Mouse (Mus musculus) stomach, embryonic 16.5 days (tissue): ENCODE measurements at regions not wholly inside any gene's neighbourhood (a gene's known extent, or its start where the extent isn't known, plus 50 kb on each side); places are given as distances from the start of the nearest gene placed in this dataset.

Experiments used
- ATAC-seq: fragments of 200-750 bp; cut with Nextera tagmentation; 2 replicates; pipeline ENCODE4 v1.8.0; 2017; ENCODE audit warnings: moderate number of reproducible peaks, moderate TSS enrichment; ENCODE audit not compliant: insufficient read depth, low FRiP score
- H3K27ac ChIP-seq: fragments of 300-500 bp; sonication (generic); 2 replicates; pipeline ENCODE4 v1.5.1; 2014; ENCODE audit warnings: low read length
- H3K27me3 ChIP-seq: fragments of 300-500 bp; sonication (generic); 2 replicates; pipeline ENCODE4 v1.6.1; 2014; ENCODE audit warnings: low read length, control low read depth, mixed read lengths; ENCODE audit not compliant: control insufficient read depth, insufficient read depth
- H3K36me3 ChIP-seq: fragments of 300-500 bp; sonication (generic); 2 replicates; pipeline ENCODE4 v1.6.1; 2014; ENCODE audit warnings: low read length; ENCODE audit not compliant: control insufficient read depth, insufficient read depth
- H3K4me1 ChIP-seq: fragments of 300-500 bp; sonication (generic); 2 replicates; pipeline ENCODE4 v1.6.1; 2014; ENCODE audit warnings: low read length, control low read depth, mixed read lengths; ENCODE audit not compliant: control insufficient read depth, insufficient read depth
- H3K4me2 ChIP-seq: fragments of 300-500 bp; sonication (generic); 2 replicates; pipeline ENCODE4 v1.6.1; 2014; ENCODE audit warnings: low read depth, low read length, mixed read lengths
- H3K4me3 ChIP-seq: fragments of 300-500 bp; sonication (generic); replicated peaks from 2 replicates; pipeline ENCODE4 v1.5.1; 2014; ENCODE audit warnings: mild to moderate bottlenecking, low read length
- H3K9ac ChIP-seq: fragments of 300-500 bp; sonication (generic); 2 replicates; pipeline ENCODE4 v1.6.1; 2014; ENCODE audit warnings: low read length
- H3K9me3 ChIP-seq: fragments of 300-500 bp; sonication (generic); replicated peaks from 2 replicates; pipeline ENCODE4 v1.6.1; 2016; ENCODE audit warnings: low read length, control low read depth; ENCODE audit not compliant: control insufficient read depth
- WGBS: fragments of 180-500 bp; shearing (Covaris S2); extraction: QIAGEN DNeasy Blood & Tissue Kit; methylation state at CpG from one replicate; pipeline ENCODE4 v1.1.7; 2014; 5-methylcytosine and 5-hydroxymethylcytosine counted together

- no peaks in the 10 kb centered on the region for H3K36me3 ChIP-seq
- no peaks in the 10 kb centered on the region for H3K4me1 ChIP-seq
- no peak overlapping the region for H3K9ac ChIP-seq
- no peak overlapping the region for H3K27ac ChIP-seq
- ATAC-seq = no peak
- no peak overlapping the region for H3K4me3 ChIP-seq
- H3K27me3 ChIP-seq = no peaks in the 10 kb centered on the region
- WGBS = 85% methylated on average over 12 of the region's 12 CpGs
- no peak overlapping the region for H3K4me2 ChIP-seq
- no peaks in the 10 kb centered on the region for H3K9me3 ChIP-seq
These were observed 205.7 kb downstream of the Rnf152 start for GRCm38 (mm10) chr1:105150624-105151465.

GRCm38 (mm10) chr1:105148792-105149191, 207.7 kb downstream of the Rnf152 start:
- H3K9me3 ChIP-seq = no peaks in the 10 kb centered on the region
- H3K4me3 ChIP-seq = no peak overlapping the region
- no peaks in the 10 kb centered on the region for H3K27me3 ChIP-seq
- ATAC-seq = no peak
- no peak overlapping the region for H3K9ac ChIP-seq
- no peak overlapping the region for H3K4me2 ChIP-seq
- H3K36me3 ChIP-seq = no peaks in the 10 kb centered on the region
- no peaks in the 10 kb centered on the region for H3K4me1 ChIP-seq
- WGBS = 88% methylated on average over 2 of the region's 2 CpGs
- H3K27ac ChIP-seq = no peak overlapping the region

- no peak overlapping the region for H3K9ac ChIP-seq
- no peaks in the 10 kb centered on the region for H3K27me3 ChIP-seq
- ATAC-seq = no peak
- H3K9me3 ChIP-seq = no peaks in the 10 kb centered on the region
- H3K36me3 ChIP-seq = no peaks in the 10 kb centered on the region
- no peak overlapping the region for H3K4me3 ChIP-seq
- H3K27ac ChIP-seq = no peak overlapping the region
- H3K4me1 ChIP-seq = no peaks in the 10 kb centered on the region
- no peak overlapping the region for H3K4me2 ChIP-seq
These were observed 208.5 kb downstream of the Rnf152 start for GRCm38 (mm10) chr1:105148048-105148447.

GRCm38 (mm10) chr1:105123936-105124335, 232.6 kb downstream of the Rnf152 start:
- Histone ChIP-seq H3K27me3 (no peaks in the 10 kb centered on the region), H3K27ac (no peak overlapping the region), H3K9ac (no peak overlapping the region), H3K36me3 (no peaks in the 10 kb centered on the region), H3K4me1 (peaks cover 3% of the 10 kb centered on the region; the same call in 1 of the 2 replicates), H3K9me3 (no peaks in the 10 kb centered on the region), H3K4me3 (no peak overlapping the region), H3K4me2 (no peak overlapping the region)
- WGBS = 63% methylated on average over 4 of the region's 4 CpGs
- ATAC-seq = no peak

- no peak overlapping the region for H3K9ac ChIP-seq
- H3K4me3 ChIP-seq = no peak overlapping the region
- no peaks in the 10 kb centered on the region for H3K36me3 ChIP-seq
- H3K27ac ChIP-seq = no peak overlapping the region
- 66% methylated on average over 2 of the region's 2 CpGs for WGBS
- no peak overlapping the region for H3K4me2 ChIP-seq
- no peak for ATAC-seq
- no peaks in the 10 kb centered on the region for H3K4me1 ChIP-seq
- no peaks in the 10 kb centered on the region for H3K9me3 ChIP-seq
- no peaks in the 10 kb centered on the region for H3K27me3 ChIP-seq
These were observed 238.6 kb downstream of the Rnf152 start for GRCm38 (mm10) chr1:105117888-105118287.

GRCm38 (mm10) chr1:105116231-105116630, 240.3 kb downstream of the Rnf152 start:
- WGBS = 83% methylated on average over 3 of the region's 3 CpGs
- Histone ChIP-seq H3K27ac (no peak overlapping the region), H3K4me2 (no peak overlapping the region), H3K4me3 (no peak overlapping the region), H3K9me3 (no peaks in the 10 kb centered on the region), H3K9ac (no peak overlapping the region), H3K27me3 (no peaks in the 10 kb centered on the region), H3K4me1 (no peaks in the 10 kb centered on the region), H3K36me3 (no peaks in the 10 kb centered on the region)
- ATAC-seq = no peak

GRCm38 (mm10) chr1:105115391-105115790, 241.1 kb downstream of the Rnf152 start:
- H3K27ac ChIP-seq = no peak overlapping the region
- no peak for ATAC-seq
- no peak overlapping the region for H3K9ac ChIP-seq
- WGBS = 75% methylated on average over 6 of the region's 6 CpGs
- H3K27me3 ChIP-seq = no peaks in the 10 kb centered on the region
- no peak overlapping the region for H3K4me3 ChIP-seq
- no peak overlapping the region for H3K4me2 ChIP-seq
- no peaks in the 10 kb centered on the region for H3K36me3 ChIP-seq
- H3K9me3 ChIP-seq = no peaks in the 10 kb centered on the region
- no peaks in the 10 kb centered on the region for H3K4me1 ChIP-seq

GRCm38 (mm10) chr1:105114835-105115234, 241.7 kb downstream of the Rnf152 start:
- Histone ChIP-seq H3K36me3 (no peaks in the 10 kb centered on the region), H3K9ac (no peak overlapping the region), H3K4me2 (no peak overlapping the region), H3K27me3 (no peaks in the 10 kb centered on the region), H3K4me3 (no peak overlapping the region), H3K4me1 (no peaks in the 10 kb centered on the region), H3K9me3 (no peaks in the 10 kb centered on the region), H3K27ac (no peak overlapping the region)
- peak; percentile 33; the same call in 1 of the 2 replicates for ATAC-seq
- WGBS = 75% methylated on average over 3 of the region's 3 CpGs

GRCm38 (mm10) chr1:105112762-105113525, 243.6 kb downstream of the Rnf152 start:
- no peak overlapping the region for H3K27ac ChIP-seq
- H3K4me1 ChIP-seq = no peaks in the 10 kb centered on the region
- H3K4me3 ChIP-seq = no peak overlapping the region
- 83% methylated on average over 1 of the region's 1 CpGs for WGBS
- no peaks in the 10 kb centered on the region for H3K27me3 ChIP-seq
- no peaks in the 10 kb centered on the region for H3K36me3 ChIP-seq
- H3K9ac ChIP-seq = no peak overlapping the region
- no peaks in the 10 kb centered on the region for H3K9me3 ChIP-seq
- ATAC-seq = no peak
- no peak overlapping the region for H3K4me2 ChIP-seq
